Mouse (Mus musculus) right cerebral cortex, adult 18-20 months (tissue): ENCODE measurements at regions not wholly inside any gene's neighbourhood (a gene's known extent, or its start where the extent isn't known, plus 50 kb on each side); places are given as distances from the start of the nearest gene placed in this dataset.
"Not testable (repeated sequence)": the region's sequence is repeated elsewhere in the genome, so short reads cannot be mapped to it uniquely, and the experiment has no call there.

Experiments used
- DNase-seq: peaks from one replicate; pipeline ENCODE4 v3.0.0; 2022; ENCODE audit warnings: mixed read lengths

DNA sequence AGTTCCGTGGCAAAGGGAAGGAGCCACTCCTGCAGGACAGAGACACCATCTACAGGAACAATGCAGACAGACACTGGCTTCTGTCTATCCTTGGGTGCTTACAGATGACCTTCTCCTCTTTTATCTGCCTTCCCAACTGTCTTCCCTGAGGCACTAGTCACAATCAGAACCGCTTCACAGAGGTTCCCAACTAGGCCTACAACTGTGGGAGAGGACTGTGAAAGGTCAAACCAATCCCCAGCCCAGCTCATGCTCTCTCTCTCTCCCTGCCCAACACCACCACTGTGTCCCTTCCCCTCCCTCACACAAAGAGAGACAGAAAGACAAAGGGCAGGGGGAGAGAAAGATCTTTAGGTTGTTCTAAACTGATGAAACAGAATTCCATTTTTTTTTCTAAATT, 61.3 kb downstream of the Tmem17 start:
- no peak for DNase-seq

DNA sequence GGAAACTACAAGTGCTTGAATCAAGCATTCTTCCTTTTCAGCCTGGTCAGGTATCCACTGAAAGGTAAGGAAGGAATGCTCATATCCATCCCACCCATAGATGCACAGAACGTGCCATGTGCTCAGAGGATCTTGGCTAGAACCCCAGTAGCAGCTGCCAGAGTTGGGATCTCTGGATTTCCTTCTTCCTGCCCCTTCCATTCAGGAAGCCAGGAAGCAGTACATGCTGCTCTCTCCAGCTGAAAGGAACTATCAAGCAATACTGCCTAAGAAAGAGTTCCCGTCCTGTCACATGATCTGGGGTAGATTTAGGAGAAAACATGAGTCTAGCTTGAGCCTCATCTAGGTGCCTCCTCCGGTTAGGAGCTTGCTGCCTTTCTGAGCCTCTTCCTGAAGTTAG, 61.9 kb downstream of the Tmem17 start:
- no peak for DNase-seq

DNA sequence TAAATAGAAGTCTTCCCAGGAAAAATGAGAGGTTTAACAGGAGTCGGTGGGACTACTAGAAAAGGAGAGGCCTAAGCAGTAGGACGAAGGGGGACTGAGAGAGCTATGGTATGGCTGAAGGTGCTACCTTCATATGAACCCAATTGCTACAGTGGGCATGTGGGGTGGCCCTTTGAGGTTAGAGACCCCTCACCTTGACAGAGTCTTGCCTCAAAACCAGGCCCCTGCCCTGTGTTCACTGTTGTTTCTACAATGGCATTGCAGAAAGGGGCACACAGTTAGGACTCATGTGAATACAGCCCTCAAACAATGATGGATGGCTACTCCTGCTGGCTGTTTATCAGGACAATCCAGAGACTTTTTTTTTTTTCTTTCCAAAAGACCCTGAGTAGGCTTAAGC, 62.6 kb downstream of the Tmem17 start:
- no peak for DNase-seq

DNA sequence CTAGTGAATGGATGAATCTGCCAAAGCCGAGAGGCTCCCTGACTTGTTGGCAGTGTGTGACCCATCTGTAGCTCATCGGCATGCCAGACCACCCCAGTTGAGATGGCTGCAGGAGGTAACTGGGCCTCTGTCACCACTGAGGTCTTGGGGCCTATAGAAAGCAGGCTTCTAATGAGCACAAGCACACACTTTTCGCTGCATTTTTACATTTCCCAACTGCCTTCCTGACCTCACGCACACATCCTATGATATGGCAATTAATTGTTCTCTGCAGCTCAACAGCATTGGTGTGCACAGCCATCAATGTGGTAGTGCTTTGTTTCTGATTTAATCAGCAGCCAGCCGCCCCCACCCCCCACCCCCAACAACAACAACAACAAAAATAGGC, 72.2 kb downstream of the Tmem17 start:
- no peak for DNase-seq

DNA sequence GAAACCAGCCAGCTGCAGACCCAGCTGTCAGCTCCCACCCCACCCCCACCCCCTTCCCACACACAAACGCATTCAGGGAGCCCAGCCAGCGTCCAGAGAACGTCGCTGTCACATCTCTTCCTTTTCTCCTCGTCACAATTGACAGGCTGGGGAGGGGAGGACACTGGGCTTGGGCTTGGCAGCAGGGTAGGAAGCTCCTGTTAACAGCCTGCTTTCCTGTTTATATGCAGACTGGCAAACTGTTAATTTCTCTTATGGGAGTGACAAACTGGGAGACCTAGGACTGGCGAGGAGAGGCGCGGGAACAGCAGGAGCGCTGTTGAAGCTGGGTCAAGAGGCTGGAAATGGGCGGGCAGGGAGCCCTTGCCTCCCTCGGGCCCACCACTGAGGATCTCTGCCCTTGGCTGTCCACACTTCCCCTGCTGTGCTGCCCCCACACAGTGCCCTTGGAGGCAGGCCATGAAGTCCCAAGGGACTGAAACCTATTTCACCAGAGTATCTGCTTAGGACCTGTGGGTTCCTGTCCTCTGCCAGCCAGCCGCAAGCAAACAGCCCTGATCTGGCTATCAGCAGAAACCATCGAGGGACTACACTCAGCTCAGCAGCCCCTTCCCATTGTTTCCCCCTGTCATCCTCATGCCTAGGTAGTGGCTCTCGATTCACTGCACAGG, 72.7 kb downstream of the Tmem17 start:
- DNase-seq: peak; percentile 40

DNA sequence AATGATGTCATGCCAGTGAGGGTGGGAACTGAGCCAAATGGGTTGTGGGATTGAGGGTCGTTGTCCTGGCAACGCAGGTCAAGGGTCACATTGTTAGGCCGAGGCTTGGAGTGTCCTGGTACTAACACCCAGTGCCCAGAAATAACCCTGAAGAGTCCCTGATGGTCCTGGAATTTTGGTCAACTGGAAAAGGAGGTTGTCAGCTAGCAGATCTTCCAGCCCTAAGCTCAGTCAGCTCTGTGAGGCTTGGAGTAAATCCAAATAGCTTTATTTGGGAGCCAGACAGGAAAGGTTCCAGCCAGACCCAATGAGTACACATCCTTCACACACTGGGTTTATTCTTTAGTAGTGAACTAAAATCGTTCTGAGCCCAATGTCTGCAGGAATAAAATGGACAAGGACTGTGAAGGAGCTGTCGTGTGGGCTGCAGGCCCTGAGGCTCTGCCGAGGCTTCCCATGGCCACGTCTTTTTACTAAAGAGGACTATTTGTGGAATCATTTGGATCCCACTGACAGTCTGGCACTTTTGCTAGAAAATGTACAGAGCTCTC, 75.9 kb downstream of the Tmem17 start:
- DNase-seq: peak; percentile 42

DNA sequence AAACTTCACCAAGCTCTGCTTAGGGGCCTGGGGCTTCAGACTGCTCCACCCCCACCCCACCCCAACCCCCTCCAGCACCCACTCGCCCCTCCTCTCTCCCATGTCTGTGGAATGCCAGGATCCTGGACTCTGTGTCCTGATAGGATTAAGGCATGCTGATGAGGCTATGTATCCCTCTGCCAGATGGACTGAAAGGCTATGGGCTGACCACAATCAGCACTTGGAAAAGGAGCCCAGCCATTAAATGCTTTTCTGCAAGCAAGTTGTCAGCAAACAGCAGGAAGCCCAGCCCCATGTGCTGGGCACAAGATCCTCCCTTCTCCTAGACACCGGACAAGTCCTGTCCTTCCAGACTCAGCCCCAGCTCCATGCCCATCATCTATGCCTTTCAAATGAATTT, 76.7 kb downstream of the Tmem17 start:
- DNase-seq: no peak

DNA sequence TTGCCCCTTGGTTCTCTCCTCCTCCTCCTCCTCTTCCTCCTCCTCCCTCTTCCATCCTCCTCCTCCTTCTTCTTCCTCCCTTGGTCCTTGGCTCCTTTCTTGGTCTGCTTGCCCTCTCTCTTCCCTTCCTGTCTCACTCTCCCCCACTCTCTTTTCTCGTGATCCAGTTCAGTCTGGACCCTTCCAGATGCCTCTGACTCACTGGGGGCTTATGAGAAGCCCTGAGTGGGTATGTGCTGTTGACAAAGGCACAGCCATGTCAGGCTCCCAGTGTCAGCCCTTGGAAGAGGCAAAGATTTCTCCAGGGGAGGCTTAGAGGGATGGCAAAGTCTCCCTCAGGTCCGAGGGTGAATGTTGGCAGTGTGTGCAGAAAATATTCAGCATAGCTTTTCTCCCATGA, 78.0 kb downstream of the Tmem17 start:
- DNase-seq: no peak

DNA sequence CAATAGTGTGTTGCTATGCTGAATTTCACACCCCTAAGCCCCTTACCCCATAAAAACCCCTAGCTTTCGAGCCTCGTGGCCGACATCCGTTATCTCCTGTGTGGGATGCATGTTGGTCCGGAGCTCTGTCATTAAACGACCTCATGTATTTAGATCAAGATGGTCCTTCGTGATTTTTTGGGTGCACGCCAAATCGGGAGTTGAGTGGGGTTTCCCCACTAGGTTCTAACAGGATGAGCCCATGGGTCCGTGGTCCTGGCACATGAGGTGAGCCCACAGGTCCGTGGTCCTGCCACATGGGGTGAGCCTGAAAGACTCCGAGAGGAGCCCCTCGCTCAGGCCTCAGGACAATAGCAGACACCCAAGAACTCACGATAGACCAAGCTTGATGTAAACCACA, 79.2 kb downstream of the Tmem17 start:
- DNase-seq: not testable (repeated sequence)

DNA sequence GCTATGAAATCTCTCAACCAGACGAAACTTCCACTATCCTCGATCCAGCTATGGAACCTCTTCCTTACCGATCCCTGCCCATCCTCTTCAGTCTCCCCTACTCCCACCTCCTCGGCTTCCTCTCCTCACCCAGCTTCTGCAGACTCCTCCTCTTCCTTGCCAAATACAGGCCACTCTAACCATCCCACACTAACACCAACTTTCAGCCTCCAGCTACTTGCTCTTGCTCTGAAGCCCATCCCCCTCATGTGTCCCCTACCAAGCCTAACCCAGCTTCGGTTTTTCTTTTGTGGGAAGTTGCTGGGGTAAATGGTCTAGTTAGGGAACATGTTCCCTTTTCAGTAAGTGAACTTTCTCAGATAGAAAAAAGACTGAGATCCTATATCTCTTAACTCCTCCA, 80.8 kb downstream of the Tmem17 start:
- no peak for DNase-seq

DNA sequence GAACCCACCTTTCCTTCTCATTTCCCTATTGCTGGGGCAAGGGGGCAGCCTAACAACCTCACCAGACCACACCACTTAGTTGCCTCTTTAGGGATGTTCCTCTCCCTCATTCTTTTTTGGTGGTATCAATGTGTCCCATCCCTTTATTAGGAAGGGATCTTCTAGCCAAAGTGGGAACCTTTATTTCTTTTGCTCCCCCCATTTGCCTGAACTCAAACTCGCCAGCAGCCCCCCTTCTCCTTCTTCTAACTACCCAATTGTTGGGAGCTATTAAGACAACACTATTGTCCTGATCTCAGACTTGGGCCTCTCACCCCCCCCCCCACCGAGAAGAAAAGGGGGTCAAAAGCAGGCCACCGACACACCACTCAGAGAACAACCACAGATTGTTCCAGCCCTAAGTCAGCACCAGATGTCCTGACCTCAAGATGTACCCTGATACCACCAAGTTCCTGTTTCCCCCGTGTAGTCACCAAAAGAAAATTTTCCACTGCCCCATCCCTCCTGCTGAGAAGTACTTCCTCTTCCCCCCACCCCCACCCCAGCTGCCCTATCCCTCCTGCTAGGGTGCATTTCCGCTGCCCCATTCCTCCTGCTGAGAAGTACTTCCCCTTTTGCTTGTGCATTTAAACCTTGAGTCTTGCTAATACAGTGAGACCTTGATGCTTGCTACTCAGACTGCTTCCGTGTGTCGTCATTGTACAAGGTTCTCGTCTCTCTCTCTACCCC, 84.4 kb downstream of the Tmem17 start:
- no peak for DNase-seq

DNA sequence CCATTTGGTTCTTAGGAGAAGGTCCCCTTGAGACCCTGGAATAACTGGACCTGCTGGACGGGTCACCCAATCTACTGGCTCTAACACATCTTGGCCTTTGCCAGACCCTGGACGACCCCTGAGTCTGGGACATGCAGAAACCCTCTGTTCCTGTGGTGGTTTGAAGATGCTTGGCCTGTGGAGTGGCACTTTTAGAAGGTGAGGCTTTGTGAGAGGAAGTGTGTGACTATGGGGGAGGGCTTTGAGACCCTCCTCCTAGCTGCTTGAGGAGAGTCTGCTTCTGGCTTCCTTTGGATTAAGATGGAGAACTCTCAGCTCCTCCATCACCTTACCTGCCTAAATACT, 84.9 kb downstream of the Tmem17 start:
- DNase-seq: no peak

DNA sequence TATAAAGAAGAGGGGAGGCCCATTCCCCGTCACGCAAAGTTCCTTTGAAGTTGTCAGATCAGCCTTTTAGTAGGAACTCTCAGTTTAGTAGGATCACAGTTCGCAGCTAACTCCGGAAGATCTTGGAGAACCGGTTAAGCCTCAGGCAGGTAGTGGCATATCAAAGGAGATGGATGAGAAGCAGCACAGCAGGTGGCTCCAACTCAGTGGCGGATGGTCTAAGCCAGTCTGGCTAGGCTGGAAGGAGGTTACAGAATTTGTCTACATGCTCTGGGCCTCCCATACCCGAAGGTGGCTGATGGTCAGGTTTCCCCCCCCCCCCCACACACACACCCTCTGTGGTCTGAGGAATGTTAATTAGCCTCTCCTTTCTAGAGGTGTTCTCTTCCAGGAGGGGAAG, 88.5 kb downstream of the Tmem17 start:
- DNase-seq: no peak

DNA sequence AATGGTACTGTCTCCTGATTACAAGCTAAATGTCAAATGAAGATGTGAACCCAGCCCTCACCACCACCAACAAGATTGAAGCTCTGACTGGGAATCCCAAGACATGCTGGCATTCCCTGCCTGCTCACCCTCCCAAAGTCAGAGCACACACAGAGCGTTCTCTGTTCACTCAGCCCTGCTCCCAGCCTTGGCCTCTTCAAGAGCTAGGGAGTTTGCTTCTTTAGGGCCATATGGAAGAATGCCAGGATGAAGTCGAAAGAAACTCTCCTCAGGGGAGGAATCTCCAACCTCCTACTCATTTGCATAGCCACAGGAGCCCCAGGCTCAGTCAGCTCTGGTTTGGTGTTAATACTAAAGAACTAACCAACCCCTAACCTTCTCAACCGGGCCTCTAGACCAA, 90.1 kb downstream of the Tmem17 start:
- DNase-seq: no peak

DNA sequence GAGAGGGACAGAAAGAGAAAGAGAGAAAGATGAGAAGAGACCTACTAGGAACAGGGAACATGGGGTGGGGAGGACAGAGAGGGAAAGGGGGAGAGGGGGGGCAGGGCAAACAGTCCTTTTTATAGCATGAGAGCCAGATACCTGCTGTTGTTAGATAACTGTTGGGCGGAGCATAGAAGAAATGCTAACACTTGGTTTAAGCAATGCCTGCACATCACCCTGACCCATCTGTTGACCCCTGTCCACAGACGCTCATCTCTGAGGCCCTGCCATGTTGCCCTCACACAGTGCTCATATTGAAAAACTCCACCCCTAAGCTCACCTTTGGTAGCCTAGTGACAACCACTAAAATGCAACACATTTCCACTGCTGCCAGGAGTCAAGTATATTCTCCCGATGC, 90.7 kb downstream of the Tmem17 start:
- DNase-seq: no peak

DNA sequence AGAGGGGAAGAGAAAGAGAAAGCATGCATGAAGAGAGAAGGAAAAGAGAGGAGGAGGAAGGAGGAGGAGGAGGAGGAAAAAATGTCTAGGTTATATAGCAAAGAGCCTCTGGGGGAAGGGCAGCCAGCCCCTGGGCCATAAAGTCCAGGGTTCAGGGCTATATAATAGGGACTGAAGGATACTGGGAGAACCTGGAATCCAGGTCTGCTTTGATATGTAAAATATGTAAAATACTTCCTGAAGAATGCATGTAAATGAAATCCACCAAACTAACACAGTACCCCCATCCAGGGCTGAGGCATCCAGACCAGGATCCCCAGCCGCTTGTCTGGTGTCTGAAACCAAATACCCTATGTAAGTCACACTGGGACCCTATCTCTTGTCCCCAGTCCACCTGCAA, 91.5 kb downstream of the Tmem17 start:
- no peak for DNase-seq

DNA sequence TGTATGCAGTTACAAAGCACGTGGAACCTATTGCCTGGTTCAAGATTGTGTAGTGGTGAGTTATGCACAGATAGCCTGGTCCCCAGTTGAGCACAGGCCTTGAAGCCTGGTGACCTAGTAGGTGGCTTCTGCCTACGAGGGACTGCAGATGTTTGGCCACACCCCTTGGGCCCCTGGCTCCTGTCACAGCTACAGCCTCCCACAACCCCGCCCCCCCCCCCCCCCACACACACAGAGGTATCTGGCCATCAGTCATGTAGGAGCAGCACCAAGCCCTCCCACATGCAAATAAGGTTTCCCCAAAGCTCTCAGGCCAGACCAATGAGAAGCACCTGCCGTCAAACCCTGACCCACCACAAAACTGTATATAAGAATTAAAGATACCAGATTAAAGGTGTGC, 94.5 kb downstream of the Tmem17 start:
- no peak for DNase-seq

DNA sequence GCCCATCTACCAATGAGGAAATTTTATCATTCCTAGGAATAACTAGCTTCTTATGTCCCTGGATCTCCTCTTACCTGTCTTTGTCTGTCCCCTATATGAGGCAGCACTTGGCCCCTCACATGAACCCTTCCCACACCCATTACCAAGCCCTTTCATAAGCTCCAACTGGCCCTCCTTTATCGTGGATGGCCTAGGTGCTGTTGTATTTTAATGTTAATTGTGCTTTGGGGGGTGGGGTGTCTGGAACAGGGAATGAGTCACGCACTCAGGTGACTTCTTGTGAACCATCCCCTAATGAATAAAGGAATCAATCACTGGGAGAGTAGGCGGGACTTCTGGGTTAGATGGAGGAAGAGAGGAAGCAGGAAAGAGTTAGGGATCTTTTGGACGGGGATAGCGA, 95.8 kb downstream of the Tmem17 start:
- DNase-seq: no peak

DNA sequence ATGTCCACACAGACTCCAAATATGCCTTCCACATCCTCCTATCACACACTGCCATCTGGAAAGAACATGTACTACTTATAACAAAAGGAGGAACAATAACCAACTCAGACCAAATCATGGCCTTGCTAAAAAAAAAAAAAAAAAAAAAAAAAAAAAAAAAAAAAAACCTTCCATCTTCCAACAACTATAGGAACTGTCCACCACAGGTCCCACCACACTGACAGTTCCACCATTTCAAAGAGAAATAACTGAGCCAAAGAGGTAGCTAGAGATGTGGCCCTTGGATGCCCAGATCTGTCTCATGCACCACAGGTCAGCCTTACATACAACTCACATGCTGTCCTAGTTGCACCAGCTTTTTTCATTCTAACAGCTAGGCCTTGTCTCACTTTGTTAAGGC, 97.1 kb downstream of the Tmem17 start:
- no peak for DNase-seq

DNA sequence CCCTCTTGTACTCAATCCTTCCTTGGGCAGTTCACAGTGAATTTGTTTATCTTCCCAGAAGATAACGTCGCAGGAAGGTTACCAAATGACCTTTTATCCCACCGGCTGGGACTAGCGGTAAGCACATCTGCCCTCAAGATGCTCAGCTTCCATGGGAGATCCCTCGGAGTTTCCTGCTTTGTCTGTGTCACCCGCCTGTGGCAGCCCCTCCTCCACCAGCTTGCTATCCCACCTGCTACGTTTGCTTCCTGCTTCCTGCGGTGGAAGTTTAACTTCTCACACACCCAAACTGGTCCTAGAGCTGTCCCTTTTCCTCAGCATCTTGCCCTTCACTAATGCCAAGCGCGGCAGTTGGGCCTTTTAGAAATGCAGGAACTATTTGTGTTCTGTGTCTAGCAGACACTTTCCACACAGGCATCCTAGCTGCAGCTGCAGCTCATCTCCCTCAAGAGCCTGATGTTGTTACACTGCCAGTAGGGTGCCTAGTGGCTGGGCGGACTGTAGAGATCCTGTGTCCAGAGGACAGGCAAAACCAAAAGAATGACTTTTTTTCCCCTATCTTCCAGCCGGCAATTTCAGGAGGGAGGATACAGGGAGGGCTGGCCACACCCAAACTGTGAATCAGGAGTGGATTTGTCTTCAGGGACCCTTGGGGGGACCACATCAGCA, 98.7 kb downstream of the Tmem17 start:
- DNase-seq: no peak

DNA sequence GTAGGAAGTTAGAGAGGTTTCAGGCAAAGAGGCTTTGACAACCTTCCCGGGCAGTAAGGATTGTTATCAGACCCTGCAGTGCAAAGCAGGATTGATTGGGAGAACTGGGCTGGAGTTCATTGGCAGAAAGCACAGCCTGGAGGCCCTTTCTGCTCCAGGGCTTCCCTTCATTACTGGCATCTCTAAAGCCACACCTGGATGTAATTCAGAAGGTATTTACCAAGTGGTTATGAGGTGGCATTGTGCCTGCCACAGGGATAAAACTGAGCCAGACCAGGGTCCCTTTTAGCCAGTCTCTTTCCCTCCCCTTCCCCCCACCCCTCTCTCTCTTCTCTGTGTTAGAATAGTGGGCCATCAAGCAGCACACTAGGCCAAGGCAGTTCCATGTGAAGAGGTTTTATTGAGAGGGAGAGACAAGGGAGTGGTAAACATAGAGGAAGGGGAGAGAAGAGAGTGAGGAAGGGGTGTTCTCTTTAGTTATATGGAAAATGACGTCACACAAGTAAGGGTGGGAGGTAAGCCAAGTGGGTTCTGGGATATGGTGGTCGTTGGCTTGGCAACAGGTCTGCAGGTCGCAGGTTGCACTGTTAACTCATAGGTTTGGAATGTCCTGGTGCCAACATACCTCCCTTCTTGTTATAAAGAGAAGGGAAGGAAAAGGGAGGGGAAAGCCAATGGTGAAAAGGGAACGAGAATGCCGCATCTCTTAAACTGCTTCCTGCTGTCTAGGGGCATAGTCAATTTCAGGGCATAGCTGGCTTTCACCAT, 99.4 kb downstream of the Tmem17 start:
- DNase-seq: no peak

DNA sequence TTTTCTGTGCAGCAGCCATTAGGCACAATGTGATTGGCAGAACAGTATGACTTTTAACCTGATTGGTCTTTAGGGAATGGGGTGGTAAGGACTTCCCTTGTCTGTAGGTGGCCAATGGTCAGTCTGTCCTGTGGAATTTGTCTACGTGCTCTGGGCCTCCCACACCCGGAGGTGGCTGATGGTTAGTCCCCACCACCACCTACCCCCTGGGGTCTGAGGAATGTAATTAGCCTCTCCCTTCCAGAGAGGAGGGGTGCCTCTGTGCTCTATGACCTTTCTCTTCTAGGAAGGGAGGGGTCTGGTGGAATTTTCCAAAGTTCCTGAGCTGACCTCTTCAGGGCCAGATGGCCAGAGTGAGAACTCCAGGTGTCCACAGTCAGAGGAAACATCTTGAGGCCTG, 101.6 kb downstream of the Tmem17 start:
- DNase-seq: no peak

DNA sequence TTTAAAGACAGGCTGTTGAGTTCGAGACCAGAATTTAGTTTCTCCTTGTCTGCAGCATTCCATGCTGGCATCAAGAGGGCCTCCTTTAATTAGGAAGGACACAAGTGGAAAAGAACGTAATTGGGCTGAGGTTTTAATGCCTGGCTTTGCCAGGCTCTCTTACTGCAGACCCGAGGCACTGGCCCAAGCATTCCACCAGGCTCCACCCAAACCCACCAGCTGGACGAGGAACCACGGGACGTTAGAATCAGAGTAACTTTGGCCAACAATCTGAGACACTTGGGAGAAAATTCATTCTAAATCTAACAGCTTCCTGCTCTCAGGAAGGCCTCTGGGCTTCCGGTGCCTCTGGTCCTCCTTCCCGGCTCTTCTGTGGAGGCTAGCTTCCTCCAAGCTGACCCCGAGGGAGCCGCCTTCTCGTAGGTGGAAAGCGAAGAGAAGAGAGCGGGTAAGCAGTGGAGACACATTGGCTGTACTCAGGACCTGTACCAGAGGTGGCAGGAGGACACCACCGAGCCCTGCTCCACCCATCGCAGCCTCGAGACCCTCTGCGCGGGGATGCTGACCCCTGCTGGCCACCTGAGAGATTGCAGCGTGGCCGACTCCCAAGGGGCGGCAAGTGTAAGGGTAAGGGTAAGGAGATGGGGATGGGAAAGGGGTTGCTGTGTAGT, 105.5 kb downstream of the Tmem17 start:
- peak; percentile 81 for DNase-seq
